Mouse (Mus musculus) liver, embryonic 12.5 days (tissue): Measurements from ENCODE around the gene Tbx3. TPM values are rescaled to one million over a fixed set of nuclear protein-coding genes. Genes with fewer than 3 reads are reported as not detected.

Experiments
- ATAC-seq: fragments of 200-750 bp; cut with Nextera tagmentation; 2 replicates; pipeline ENCODE4 v1.8.0; 2017; ENCODE audit warnings: moderate number of reproducible peaks, mild to moderate bottlenecking, moderate library complexity
- H3K27ac ChIP-seq: fragments of 300-500 bp; sonication (generic); 2 replicates; pipeline ENCODE4 v1.5.1; 2016; ENCODE audit warnings: mild to moderate bottlenecking
- H3K27me3 ChIP-seq: fragments of 300-500 bp; sonication (generic); replicated peaks from 2 replicates; pipeline ENCODE4 v1.6.1; 2016; ENCODE audit warnings: mild to moderate bottlenecking, moderate library complexity
- H3K36me3 ChIP-seq: fragments of 300-500 bp; sonication (generic); 2 replicates; pipeline ENCODE4 v1.6.1; 2016; ENCODE audit warnings: mild to moderate bottlenecking, moderate library complexity
- H3K4me1 ChIP-seq: fragments of 300-500 bp; sonication (generic); 2 replicates; pipeline ENCODE4 v1.6.1; 2016
- H3K4me2 ChIP-seq: fragments of 300-500 bp; sonication (generic); 2 replicates; pipeline ENCODE4 v1.6.1; 2016; ENCODE audit warnings: mild to moderate bottlenecking, moderate library complexity
- H3K4me3 ChIP-seq: fragments of 300-500 bp; sonication (generic); 2 replicates; pipeline ENCODE4 v1.5.1; 2016; ENCODE audit warnings: mild to moderate bottlenecking, moderate library complexity
- H3K9ac ChIP-seq: fragments of 300-500 bp; sonication (generic); 2 replicates; pipeline ENCODE4 v1.6.1; 2016; ENCODE audit warnings: mild to moderate bottlenecking, moderate library complexity
- H3K9me3 ChIP-seq: fragments of 300-500 bp; sonication (generic); replicated peaks from 2 replicates; pipeline ENCODE4 v1.6.1; 2016; ENCODE audit warnings: mild to moderate bottlenecking, moderate library complexity
- WGBS: fragments of 180-500 bp; shearing (Covaris S2); methylation state at CpG from one replicate; pipeline ENCODE4 v1.1.7; 2016; ENCODE audit not compliant: insufficient replicate concordance; 5-methylcytosine and 5-hydroxymethylcytosine counted together
- polyA plus RNA-seq: library from polyadenylated mRNA; unstranded; fragments of >200 nt; fragmentation: Nextera tagmentation; extraction: Ambion mirVana; gene quantifications from 2 replicates; pipeline ENCODE4 v1.2.1, GENCODE M21; 2016

Gene Tbx3
- polyA plus RNA-seq, 1 experiment from 2014 or later = 10.7 TPM

- H3K4me3 ChIP-seq = no peak overlapping the region
- 21% methylated on average over 40 of the region's 40 CpGs for WGBS
- peaks cover 5% of the 10 kb centered on the region for H3K4me1 ChIP-seq
- no peak for ATAC-seq
- peak overlapping the region; percentile 27; the same call in 1 of the 2 replicates for H3K4me2 ChIP-seq
- no peak overlapping the region for H3K9ac ChIP-seq
- no peaks in the 10 kb centered on the region for H3K9me3 ChIP-seq
- peaks cover 95% of the 10 kb centered on the region for H3K27me3 ChIP-seq
- H3K27ac ChIP-seq = no peak overlapping the region; the same call in 1 of the 2 replicates
- H3K36me3 ChIP-seq = peaks cover 3% of the 10 kb centered on the region
Observed at GRCm38 (mm10) chr5:119682646-119683515, 12.4 kb downstream of the Tbx3 start.

- Histone ChIP-seq H3K36me3 (peaks cover 3% of the 10 kb centered on the region), H3K4me2 (no peak overlapping the region), H3K9ac (no peak overlapping the region), H3K27ac (no peak overlapping the region), H3K4me3 (no peak overlapping the region), H3K4me1 (peaks cover 5% of the 10 kb centered on the region), H3K9me3 (no peaks in the 10 kb centered on the region), H3K27me3 (peaks cover 95% of the 10 kb centered on the region)
- whole genome bisulfite sequencing = 28% methylated on average over 5 of the region's 5 CpGs
- no peak for ATAC-seq
Observed at GRCm38 (mm10) chr5:119683861-119684260, 13.4 kb downstream of the Tbx3 start.

GRCm38 (mm10) chr5:119684701-119685391 lies 14.4 kb downstream of the Tbx3 start:
- no peak overlapping the region for H3K27ac ChIP-seq
- peaks cover 5% of the 10 kb centered on the region for H3K4me1 ChIP-seq
- H3K4me2 ChIP-seq = peak overlapping the region; percentile 44; the same call in 1 of the 2 replicates
- no peak for ATAC-seq
- no peak overlapping the region for H3K4me3 ChIP-seq
- WGBS = 5% methylated on average over 15 of the region's 15 CpGs
- no peaks in the 10 kb centered on the region for H3K9me3 ChIP-seq
- no peak overlapping the region for H3K9ac ChIP-seq
- peaks cover 3% of the 10 kb centered on the region for H3K36me3 ChIP-seq
- peaks cover 98% of the 10 kb centered on the region for H3K27me3 ChIP-seq

GRCm38 (mm10) chr5:119685446-119686198 lies 15.2 kb downstream of the Tbx3 start:
- H3K9me3 ChIP-seq = no peaks in the 10 kb centered on the region
- H3K4me3 ChIP-seq = peak overlapping the region; percentile 14
- H3K4me2 ChIP-seq = peak overlapping the region; percentile 44
- H3K27me3 ChIP-seq = peaks cover 98% of the 10 kb centered on the region
- H3K4me1 ChIP-seq = peaks cover 5% of the 10 kb centered on the region
- peaks cover 3% of the 10 kb centered on the region; the same call in 1 of the 2 replicates for H3K36me3 ChIP-seq
- peak; percentile 33; the same call in 1 of the 2 replicates for ATAC-seq
- H3K27ac ChIP-seq = peak overlapping the region; percentile 23
- 0 out of 2 replicates have a peak overlapping the region, but pooled peaks have one; percentile 3 for H3K9ac ChIP-seq
- WGBS = 3% methylated on average over 22 of the region's 22 CpGs

- H3K9ac ChIP-seq = 0 out of 2 replicates have a peak overlapping the region, but pooled peaks have one; percentile 3
- ATAC-seq = no peak
- no peak overlapping the region; the same call in 1 of the 2 replicates for H3K27ac ChIP-seq
- H3K4me2 ChIP-seq = peak overlapping the region; percentile 44
- WGBS = 2% methylated on average over 30 of the region's 30 CpGs
- H3K4me3 ChIP-seq = peak overlapping the region; percentile 14
- peaks cover 94% of the 10 kb centered on the region for H3K27me3 ChIP-seq
- no peaks in the 10 kb centered on the region for H3K36me3 ChIP-seq
- H3K4me1 ChIP-seq = peaks cover 5% of the 10 kb centered on the region; the same call in 1 of the 2 replicates
- H3K9me3 ChIP-seq = no peaks in the 10 kb centered on the region
Observed at GRCm38 (mm10) chr5:119686199-119686964, 15.9 kb downstream of the Tbx3 start.

- 10% methylated on average over 36 of the region's 36 CpGs for WGBS
- ATAC-seq = peak; percentile 38; the same call in 1 of the 2 replicates
- Histone ChIP-seq H3K27me3 (peaks cover 85% of the 10 kb centered on the region), H3K9me3 (no peaks in the 10 kb centered on the region), H3K36me3 (no peaks in the 10 kb centered on the region), H3K4me2 (peak overlapping the region; percentile 41), H3K4me3 (no peak overlapping the region), H3K27ac (no peak overlapping the region), H3K9ac (no peak overlapping the region), H3K4me1 (peaks cover 5% of the 10 kb centered on the region; the same call in 1 of the 2 replicates)
Observed at GRCm38 (mm10) chr5:119687005-119687855, 16.8 kb downstream of the Tbx3 start.

GRCm38 (mm10) chr5:119687856-119688206 lies 17.4 kb downstream of the Tbx3 start:
- Histone ChIP-seq H3K27me3 (peaks cover 79% of the 10 kb centered on the region), H3K4me1 (no peaks in the 10 kb centered on the region; the same call in 1 of the 2 replicates), H3K4me3 (no peak overlapping the region), H3K27ac (no peak overlapping the region), H3K9ac (no peak overlapping the region), H3K9me3 (no peaks in the 10 kb centered on the region), H3K4me2 (no peak overlapping the region), H3K36me3 (no peaks in the 10 kb centered on the region)
- WGBS = 24% methylated on average over 22 of the region's 22 CpGs
- no peak for ATAC-seq

- no peaks in the 10 kb centered on the region for H3K9me3 ChIP-seq
- peaks cover 75% of the 10 kb centered on the region for H3K27me3 ChIP-seq
- no peak overlapping the region for H3K27ac ChIP-seq
- H3K4me3 ChIP-seq = no peak overlapping the region
- no peak overlapping the region for H3K4me2 ChIP-seq
- no peaks in the 10 kb centered on the region for H3K4me1 ChIP-seq
- H3K9ac ChIP-seq = no peak overlapping the region
- H3K36me3 ChIP-seq = no peaks in the 10 kb centered on the region
- WGBS = 30% methylated on average over 3 of the region's 3 CpGs
- no peak for ATAC-seq
Observed at GRCm38 (mm10) chr5:119688306-119688705, 17.8 kb downstream of the Tbx3 start.

GRCm38 (mm10) chr5:119688914-119689420 lies 18.5 kb downstream of the Tbx3 start:
- H3K27me3 ChIP-seq = peaks cover 69% of the 10 kb centered on the region
- H3K4me2 ChIP-seq = no peak overlapping the region
- no peaks in the 10 kb centered on the region for H3K36me3 ChIP-seq
- no peak overlapping the region for H3K4me3 ChIP-seq
- no peaks in the 10 kb centered on the region for H3K4me1 ChIP-seq
- no peak for ATAC-seq
- H3K9me3 ChIP-seq = no peaks in the 10 kb centered on the region
- no peak overlapping the region for H3K9ac ChIP-seq
- WGBS = 25% methylated on average over 8 of the region's 8 CpGs
- H3K27ac ChIP-seq = no peak overlapping the region

- Histone ChIP-seq H3K4me3 (no peak overlapping the region), H3K27ac (no peak overlapping the region), H3K4me2 (no peak overlapping the region), H3K9ac (no peak overlapping the region), H3K9me3 (no peaks in the 10 kb centered on the region), H3K27me3 (peaks cover 65% of the 10 kb centered on the region), H3K4me1 (no peaks in the 10 kb centered on the region), H3K36me3 (no peaks in the 10 kb centered on the region)
- no peak for ATAC-seq
- 28% methylated on average over 3 of the region's 3 CpGs for WGBS
Observed at GRCm38 (mm10) chr5:119689501-119689900, 19.0 kb downstream of the Tbx3 start.
